Mouse (Mus musculus) cerebellum, adult 2 months (tissue): ENCODE results near the gene Mospd2. TPM values are rescaled to one million over a fixed set of nuclear protein-coding genes. Genes with fewer than 3 reads are reported as not detected.

Source experiments
- DNase-seq, 2 experiments: peaks; one replicate each; pipeline ENCODE4 v3.0.0; 2021
- H3K27ac ChIP-seq: fragments of 200-500 bp; 2 replicates; pipeline ENCODE4 v1.5.1; 2012; ENCODE audit warnings: low read length, control low read depth, inconsistent platforms; ENCODE audit not compliant: insufficient read depth
- H3K27me3 ChIP-seq: fragments of 200-500 bp; 2 replicates; pipeline ENCODE4 v1.6.1; 2012; ENCODE audit warnings: inconsistent platforms, mild to moderate bottlenecking, low read length, moderate library complexity; ENCODE audit not compliant: control insufficient read depth, insufficient read depth
- H3K4me1 ChIP-seq: fragments of 200-500 bp; 2 replicates; pipeline ENCODE4 v1.6.1; 2011; ENCODE audit warnings: low read length; ENCODE audit not compliant: control insufficient read depth, insufficient read depth
- H3K4me3 ChIP-seq: fragments of 200-500 bp; replicated peaks from 2 replicates; pipeline ENCODE3; 2011; ENCODE audit warnings: mild to moderate bottlenecking, low read depth, low read length, control low read depth; ENCODE audit not compliant: insufficient read depth
- CTCF ChIP-seq: fragments of 200-500 bp; IDR thresholded peaks from 2 replicates; pipeline ENCODE4 v1.5.1; 2011; ENCODE audit warnings: low read depth, mild to moderate bottlenecking, control low read depth, low read length, moderate library complexity, borderline replicate concordance; ENCODE audit not compliant: insufficient read depth
- POLR2A ChIP-seq: fragments of 200-500 bp; IDR thresholded peaks from 2 replicates; pipeline ENCODE4 v1.6.1; 2011; ENCODE audit warnings: low read length, control low read depth, borderline replicate concordance; ENCODE audit not compliant: insufficient read depth
- WGBS: fragments of 180-500 bp; shearing (Covaris S2); methylation state at CpG from one replicate; pipeline ENCODE4 v1.1.7; 2018; 5-methylcytosine and 5-hydroxymethylcytosine counted together
- polyA plus RNA-seq: library from polyadenylated mRNA; depleted of rRNA; stranded (reverse); fragments of >200 nt; gene quantifications from 2 replicates; pipeline ENCODE4 v1.2.3, GENCODE M21; 2012; rRNA removed

Mospd2 gene
- polyA plus RNA-seq, 1 experiment: 13.1 TPM

DNA sequence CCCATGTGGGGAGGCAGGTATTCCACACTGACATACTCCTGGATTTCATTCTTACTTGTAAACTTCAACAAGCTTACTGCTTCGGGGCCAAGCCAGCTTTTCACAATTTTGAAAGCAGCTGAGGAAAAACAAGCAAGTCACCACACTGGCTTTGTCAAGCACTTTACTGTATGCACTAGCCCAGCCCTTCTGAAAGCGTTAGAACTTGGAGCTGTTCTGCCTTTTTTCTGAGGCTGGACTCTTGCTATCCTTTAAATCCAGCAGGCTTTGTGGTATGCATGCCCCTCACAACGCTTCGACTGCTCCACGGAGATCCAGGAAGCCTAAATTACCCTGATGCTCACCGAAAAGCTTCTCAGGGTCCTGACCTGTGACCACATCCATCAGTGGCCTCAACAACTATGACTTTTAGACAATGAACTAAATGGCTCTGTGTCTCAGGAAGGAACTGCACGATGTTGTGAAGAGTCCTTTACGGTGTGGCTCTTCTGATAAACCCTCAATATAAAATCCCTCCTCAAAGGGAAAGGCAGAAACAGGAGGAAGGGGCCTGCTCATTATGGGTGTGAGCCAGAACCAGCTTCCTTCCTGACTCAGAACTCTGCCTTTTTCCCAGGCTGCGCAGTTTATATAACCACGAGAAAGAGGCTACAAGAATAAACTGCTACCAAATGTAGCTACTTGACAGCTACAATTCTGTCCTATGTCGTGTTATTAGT is 28.2 kb downstream of the Mospd2 start:
- no peak for DNase-seq
- Histone ChIP-seq H3K27me3 (no peaks in the 10 kb centered on the region), H3K27ac (no peak overlapping the region), H3K4me1 (no peaks in the 10 kb centered on the region), H3K4me3 (no peak overlapping the region)
- no peak for TF ChIP-seq POLR2A
- TF ChIP-seq CTCF: no peak
- 88% methylated on average over 11 of the region's 11 CpGs for WGBS

DNA sequence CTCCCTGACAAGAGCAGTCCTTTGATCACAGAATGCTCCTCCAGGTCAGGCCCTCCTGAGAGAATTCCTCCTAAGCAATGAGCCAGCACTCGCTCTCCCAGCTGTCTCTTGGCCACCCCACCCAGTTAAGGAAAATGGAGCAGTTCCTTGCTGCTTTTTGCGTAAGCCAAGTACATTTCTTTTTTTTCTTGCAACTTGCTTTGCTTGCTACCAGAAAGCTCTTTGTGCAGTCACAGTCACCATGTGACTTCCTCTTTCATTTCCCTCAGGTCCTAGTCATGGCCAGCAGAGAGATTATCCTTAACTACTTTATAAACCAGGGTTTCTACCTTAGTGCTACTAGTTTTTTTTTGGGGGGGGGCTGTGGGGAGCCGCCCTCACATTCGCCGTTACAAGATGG is 38.6 kb downstream of the Mospd2 start:
- Histone ChIP-seq H3K27ac (no peak overlapping the region), H3K27me3 (no peaks in the 10 kb centered on the region), H3K4me3 (no peak overlapping the region), H3K4me1 (no peaks in the 10 kb centered on the region)
- no peak for TF ChIP-seq POLR2A
- TF ChIP-seq CTCF: no peak
- WGBS: 92% methylated on average over 5 of the region's 5 CpGs
- DNase-seq: no peak

DNA sequence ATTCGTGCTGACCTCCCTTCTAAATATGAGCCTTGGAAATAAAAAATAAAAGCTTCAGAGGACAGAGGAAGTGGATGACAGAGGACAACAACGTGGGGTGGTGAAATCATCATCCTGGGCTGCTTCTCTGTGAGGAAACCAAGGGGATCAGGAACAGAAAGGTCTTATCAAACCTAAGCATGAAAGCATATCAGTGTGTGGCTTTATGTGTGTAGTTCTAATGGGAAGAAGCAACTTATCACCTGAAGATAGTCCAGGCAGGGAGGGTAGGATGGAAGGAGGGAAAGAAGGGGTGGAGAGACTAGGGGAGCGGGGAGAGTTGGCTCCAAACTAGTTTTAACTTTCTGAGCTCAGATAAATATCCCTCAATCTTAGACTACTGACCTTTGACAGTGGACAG is 67.2 kb downstream of the Mospd2 start:
- H3K27me3 ChIP-seq: no peaks in the 10 kb centered on the region
- H3K27ac ChIP-seq: no peak overlapping the region
- TF ChIP-seq POLR2A (no peak), CTCF (no peak)
- WGBS: 67% methylated on average over 3 of the region's 3 CpGs
- H3K4me1 ChIP-seq: no peaks in the 10 kb centered on the region
- DNase-seq: no peak
- H3K4me3 ChIP-seq: no peak overlapping the region

DNA sequence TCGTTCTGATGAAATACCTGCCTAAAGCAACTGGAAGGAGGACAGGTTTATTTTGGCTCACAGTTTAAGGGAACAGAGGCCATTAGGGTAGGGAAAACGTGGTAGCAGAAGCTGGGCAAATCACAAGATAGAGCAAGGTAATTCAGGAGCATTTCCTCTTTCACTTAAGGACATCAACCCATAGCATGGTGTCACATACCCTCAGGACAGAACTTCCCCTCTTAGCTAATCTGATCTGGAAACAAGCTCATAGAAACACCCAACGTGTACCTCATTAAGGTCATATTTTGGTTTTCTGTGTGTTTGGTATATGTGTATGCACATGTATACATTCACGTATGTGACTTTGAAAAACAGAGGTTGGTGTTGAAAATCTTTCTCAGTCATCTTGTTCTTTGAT is 68.0 kb downstream of the Mospd2 start:
- Histone ChIP-seq H3K4me3 (no peak overlapping the region), H3K27me3 (no peaks in the 10 kb centered on the region), H3K4me1 (no peaks in the 10 kb centered on the region), H3K27ac (no peak overlapping the region)
- 75% methylated on average over 4 of the region's 4 CpGs for WGBS
- DNase-seq: no peak
- TF ChIP-seq POLR2A: no peak
- no peak for TF ChIP-seq CTCF

DNA sequence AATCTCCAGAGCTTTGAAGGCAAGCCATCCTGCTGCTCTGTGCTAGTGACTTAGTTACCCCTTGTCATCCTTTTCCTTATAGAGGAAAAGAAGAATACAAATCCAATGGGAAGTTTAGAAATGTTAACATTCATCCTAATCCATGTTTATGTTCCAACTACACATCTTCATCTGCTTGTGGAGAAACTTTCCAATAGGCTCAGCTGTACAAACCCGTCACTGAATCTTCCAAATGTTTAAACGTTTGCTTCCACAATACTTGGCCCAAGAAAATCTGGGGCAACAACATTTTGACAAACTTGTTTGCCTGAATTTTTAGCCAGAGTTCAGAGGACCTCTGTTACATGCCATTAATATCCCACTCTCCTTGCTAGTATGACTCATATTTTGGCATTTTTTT is 78.3 kb downstream of the Mospd2 start:
- Histone ChIP-seq H3K27me3 (no peaks in the 10 kb centered on the region), H3K4me3 (no peak overlapping the region), H3K4me1 (no peaks in the 10 kb centered on the region), H3K27ac (no peak overlapping the region)
- WGBS: 60% methylated on average over 2 of the region's 2 CpGs
- no peak for DNase-seq
- TF ChIP-seq POLR2A (no peak), CTCF (no peak)

DNA sequence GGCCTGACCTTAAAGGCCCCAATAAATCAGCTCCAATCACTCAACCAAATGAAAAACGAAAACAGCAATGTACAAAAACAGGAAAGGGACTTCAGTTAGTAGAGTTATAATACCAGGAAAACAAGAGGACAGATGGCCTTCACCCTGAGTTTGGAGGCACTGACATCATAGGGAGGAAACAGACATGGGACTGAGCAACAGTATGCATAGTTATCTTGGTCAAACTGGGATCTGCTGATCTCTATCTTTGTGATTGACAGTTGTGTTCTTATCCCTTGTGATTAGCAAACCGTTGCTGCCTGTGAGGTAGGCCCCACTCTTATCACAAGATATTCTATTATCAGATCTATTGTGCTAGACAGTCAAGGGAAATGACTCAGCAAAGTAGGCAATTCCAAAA is 80.4 kb downstream of the Mospd2 start:
- Histone ChIP-seq H3K27me3 (no peaks in the 10 kb centered on the region), H3K27ac (no peak overlapping the region), H3K4me3 (no peak overlapping the region), H3K4me1 (no peaks in the 10 kb centered on the region)
- TF ChIP-seq POLR2A: no peak
- no peak for TF ChIP-seq CTCF
- no peak for DNase-seq
- 82% methylated on average over 2 of the region's 2 CpGs for WGBS

DNA sequence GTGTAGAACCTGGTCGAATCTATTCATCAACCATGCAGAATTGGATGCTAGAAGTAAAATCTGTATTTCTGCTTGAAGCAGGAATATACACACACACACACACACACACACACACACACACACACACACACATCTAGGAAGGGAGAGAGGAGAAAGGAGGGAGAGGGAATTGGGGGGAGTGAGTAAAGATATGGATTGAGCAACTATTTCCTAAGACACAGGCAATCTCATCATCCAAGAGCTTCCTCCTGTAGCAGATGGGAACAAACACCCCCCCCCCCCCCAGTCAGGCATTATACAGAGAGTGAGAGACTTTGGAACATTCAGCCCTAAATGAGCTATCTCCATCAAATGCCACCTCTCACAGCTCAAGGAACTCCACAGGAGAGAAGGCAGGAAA is 93.9 kb downstream of the Mospd2 start:
- Histone ChIP-seq H3K4me3 (no peak overlapping the region), H3K4me1 (no peaks in the 10 kb centered on the region), H3K27ac (no peak overlapping the region), H3K27me3 (no peaks in the 10 kb centered on the region)
- DNase-seq: no peak
- 100% methylated on average over 1 of the region's 1 CpGs for WGBS
- no peak for TF ChIP-seq CTCF
- TF ChIP-seq POLR2A: no peak

Other genes with a start within 250 kb of the Mospd2 start
- 0.98 and 1.1 TPM in 2 replicates for gene Fancb, start 217 bp upstream of the Mospd2 start, polyA plus RNA-seq
- not detected in 2 replicates for gene Gm17604, start 24.5 kb upstream of the Mospd2 start, polyA plus RNA-seq